Mouse (Mus musculus): ENCODE measurements around the gene Ltbp4. TPM values are rescaled to one million over a fixed set of nuclear protein-coding genes. Genes with fewer than 3 reads are reported as not detected.

Gene Ltbp4
- 23.4 and 35.0 TPM in 2 replicates for polyA plus RNA-seq (2012; rRNA removed)

DNA sequence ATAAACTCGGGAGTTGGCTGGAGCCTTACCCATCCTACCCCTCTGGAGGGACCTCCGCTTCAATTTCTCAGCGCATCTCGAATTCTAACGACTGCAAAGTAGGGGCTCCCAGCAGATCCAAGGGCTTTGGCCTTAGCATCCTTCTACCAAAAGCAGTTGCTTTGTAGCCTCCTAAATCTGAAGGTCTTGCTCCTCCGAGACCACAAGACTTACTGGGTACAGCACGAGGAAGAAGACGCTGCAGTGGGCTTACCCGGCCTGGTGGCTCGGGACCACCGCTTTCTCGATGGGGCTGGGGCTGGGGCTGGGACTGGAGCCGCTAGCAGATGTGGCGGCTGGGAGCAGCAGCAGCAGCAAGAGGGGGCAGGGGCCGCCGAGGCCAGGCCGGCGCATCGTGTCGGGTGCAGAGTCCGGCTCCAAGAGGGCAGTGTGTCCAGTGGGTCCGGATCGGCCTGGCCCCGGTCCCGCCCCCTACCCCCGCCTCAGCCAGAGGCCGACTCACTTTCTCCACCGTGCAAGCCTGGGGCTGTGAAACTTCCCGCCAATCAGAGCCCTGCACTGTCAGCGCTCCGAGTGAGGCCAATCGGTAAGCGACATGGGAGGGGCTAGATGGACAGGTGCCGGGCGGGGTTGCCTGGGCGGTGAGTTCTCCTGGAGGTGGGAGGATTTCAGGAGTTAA is at the start of gene Ltbp4:
Gene Ltbp4 (minus strand): TSS at position 518 of the 679 bp plus-strand sequence.

DNA sequence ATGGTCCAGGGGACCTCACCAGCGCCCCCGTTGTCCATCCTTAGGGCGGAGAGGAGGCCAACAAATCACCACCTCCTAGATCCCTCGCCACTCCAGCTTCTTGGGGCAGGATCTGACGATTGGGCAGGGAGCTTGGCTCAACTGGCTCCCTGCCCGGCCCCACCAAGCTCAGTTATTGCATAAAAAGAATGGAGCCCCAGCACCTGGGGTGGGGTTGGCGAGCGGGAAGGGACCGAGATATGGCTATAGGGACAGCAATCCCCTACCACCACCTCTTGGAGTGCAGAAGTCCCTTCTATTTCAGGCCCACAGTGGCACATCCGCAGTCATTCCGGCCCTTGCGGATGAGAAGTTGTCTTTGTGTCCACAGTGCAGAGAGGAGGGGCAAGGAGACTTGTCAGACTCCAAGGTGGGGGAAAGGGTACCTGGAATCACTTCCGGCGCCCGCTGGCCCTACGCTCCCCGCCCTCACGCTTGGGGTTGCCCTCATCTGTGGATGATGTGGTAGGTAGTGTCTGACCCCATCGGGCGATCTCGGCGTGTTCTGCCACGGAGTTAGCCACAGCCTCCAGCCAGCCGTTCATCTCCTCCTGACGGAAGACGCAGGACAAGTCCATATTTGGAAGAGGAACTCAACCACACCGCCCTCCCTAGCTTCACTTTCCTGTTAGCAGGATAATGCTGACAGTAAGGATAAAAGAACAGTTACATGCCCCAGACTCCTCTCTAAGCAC is 19.5 kb upstream of the Ltbp4 start, which contains the start of gene Gm20479:
Gene Gm20479 (minus strand): TSS at position 559 of the 734 bp plus-strand sequence.

GRCm38 (mm10) chr7:27355745-27356240 is 18.3 kb upstream of the Ltbp4 start, which contains the start of gene Shkbp1:
Shkbp1 (minus strand) TSS chr7:27356019.

GRCm38 (mm10) chr7:27258205-27258899 is 79.1 kb downstream of the Ltbp4 start, which contains the start of gene Numbl:
Numbl (plus strand) TSS chr7:27258433.

Other genes starting within 250 kb of the Ltbp4 start
- 3.6 TPM in 1 of 2 replicates, not detected in the other for gene Cyp2f2, start 217.8 kb downstream of the Ltbp4 start, polyA plus RNA-seq (2012; rRNA removed)
- gene Cyp2t4, start 184.0 kb downstream of the Ltbp4 start, polyA plus RNA-seq (2012; rRNA removed) = not detected in 2 replicates
- gene Egln2, start 170.9 kb downstream of the Ltbp4 start, polyA plus RNA-seq (2012; rRNA removed) = 113 and 115 TPM in 2 replicates
- 76.1 and 88.2 TPM in 2 replicates for gene Rab4b, start 158.8 kb downstream of the Ltbp4 start, polyA plus RNA-seq (2012; rRNA removed)
- gene Gm21983, start 156.6 kb downstream of the Ltbp4 start, polyA plus RNA-seq (2012; rRNA removed) = 0.36 and 0.84 TPM in 2 replicates
- 20.8 and 75.8 TPM in 2 replicates for gene Mia, start 156.5 kb downstream of the Ltbp4 start, polyA plus RNA-seq (2012; rRNA removed)
- 9.2 and 9.6 TPM in 2 replicates for gene BC024978, start 141.9 kb downstream of the Ltbp4 start, polyA plus RNA-seq (2012; rRNA removed)
- 391 and 412 TPM in 2 replicates for gene Snrpa, start 141.4 kb downstream of the Ltbp4 start, polyA plus RNA-seq (2012; rRNA removed)
- 12.6 and 13.0 TPM in 2 replicates for gene Itpkc, start 109.0 kb downstream of the Ltbp4 start, polyA plus RNA-seq (2012; rRNA removed)
- gene Coq8b, start 104.7 kb downstream of the Ltbp4 start, polyA plus RNA-seq (2012; rRNA removed) = 42.3 and 43.1 TPM in 2 replicates
- 95.3 and 97.1 TPM in 2 replicates for gene Numbl, start 79.3 kb downstream of the Ltbp4 start, polyA plus RNA-seq (2012; rRNA removed)
- 139 and 156 TPM in 2 replicates for gene Shkbp1, start 18.3 kb upstream of the Ltbp4 start, polyA plus RNA-seq (2012; rRNA removed)
- gene Gm20479, start 19.7 kb upstream of the Ltbp4 start, polyA plus RNA-seq (2012; rRNA removed) = not detected in 2 replicates
- gene Sptbn4, start 110.0 kb upstream of the Ltbp4 start, polyA plus RNA-seq (2012; rRNA removed) = 19.9 and 20.5 TPM in 2 replicates
- 18.0 and 25.5 TPM in 2 replicates for gene Blvrb, start 110.3 kb upstream of the Ltbp4 start, polyA plus RNA-seq (2012; rRNA removed)
- gene Sertad3, start 136.1 kb upstream of the Ltbp4 start, polyA plus RNA-seq (2012; rRNA removed) = 12.0 and 16.2 TPM in 2 replicates
- 6.8 and 10.9 TPM in 2 replicates for gene Sertad1, start 149.2 kb upstream of the Ltbp4 start, polyA plus RNA-seq (2012; rRNA removed)
- 2.2 and 3.5 TPM in 2 replicates for gene Prx, start 161.6 kb upstream of the Ltbp4 start, polyA plus RNA-seq (2012; rRNA removed)
- 1.7 and 2.3 TPM in 2 replicates for gene Hipk4, start 185.6 kb upstream of the Ltbp4 start, polyA plus RNA-seq (2012; rRNA removed)
- gene Pld3, start 215.5 kb upstream of the Ltbp4 start, polyA plus RNA-seq (2012; rRNA removed) = 131 and 151 TPM in 2 replicates
- 42.0 and 43.1 TPM in 2 replicates for gene 2310022A10Rik, start 215.5 kb upstream of the Ltbp4 start, polyA plus RNA-seq (2012; rRNA removed)

Data from central nervous system, embryonic 14 days (tissue).